Mouse (Mus musculus): ENCODE results near the gene Cebpb. TPM values are rescaled to one million over a fixed set of nuclear protein-coding genes. Genes with fewer than 3 reads are reported as not detected.
A peak's percentile ranks its signal among the peaks of the same experiment; 100 is the strongest.

Cebpb gene
- polyA plus RNA-seq, 1 experiment, result 386 TPM

GRCm38 (mm10) chr2:167709969-167710368, 21.3 kb downstream of the Cebpb start:
- Histone ChIP-seq H3K36me3 (ENCODE audit: control insufficient read depth, insufficient read depth, low read length) (no peaks in the 10 kb centered on the region), H3K4me1 (ENCODE audit: control insufficient read depth, insufficient read depth, insufficient read length, low read length) (peaks cover 2% of the 10 kb centered on the region; the same call in 1 of the 2 replicates), H3K27me3 (ENCODE audit: control insufficient read depth, insufficient read depth, low read length) (no peaks in the 10 kb centered on the region), H3K4me3 (ENCODE audit: low read depth, low read length) (no peak overlapping the region), H3K27ac (ENCODE audit: insufficient read depth, low read depth, low read length) (no peak overlapping the region)
- WGBS, result 49% methylated on average over 6 of the region's 6 CpGs
- no peak for TF ChIP-seq CTCF (IDR thresholded peaks at IDR 0.05; ENCODE audit: extremely low read depth, insufficient read length, insufficient replicate concordance, low read depth, low read length)
- no peak for TF ChIP-seq POLR2A (IDR thresholded peaks at IDR 0.05; ENCODE audit: low read depth, low read length)

GRCm38 (mm10) chr2:167710574-167710973, 21.9 kb downstream of the Cebpb start:
- WGBS, result 44% methylated on average over 6 of the region's 6 CpGs
- Histone ChIP-seq H3K4me3 (ENCODE audit: low read depth, low read length) (no peak overlapping the region), H3K36me3 (ENCODE audit: control insufficient read depth, insufficient read depth, low read length) (no peaks in the 10 kb centered on the region), H3K27ac (ENCODE audit: insufficient read depth, low read depth, low read length) (no peak overlapping the region), H3K27me3 (ENCODE audit: control insufficient read depth, insufficient read depth, low read length) (no peaks in the 10 kb centered on the region), H3K4me1 (ENCODE audit: control insufficient read depth, insufficient read depth, insufficient read length, low read length) (peaks cover 2% of the 10 kb centered on the region; the same call in 1 of the 2 replicates)
- TF ChIP-seq POLR2A (IDR thresholded peaks at IDR 0.05; ENCODE audit: low read depth, low read length) (no peak), CTCF (IDR thresholded peaks at IDR 0.05; ENCODE audit: extremely low read depth, insufficient read length, insufficient replicate concordance, low read depth, low read length) (no peak)

- Histone ChIP-seq H3K36me3 (ENCODE audit: control insufficient read depth, insufficient read depth, low read length) (no peaks in the 10 kb centered on the region), H3K27ac (ENCODE audit: insufficient read depth, low read depth, low read length) (no peak overlapping the region; the same call in 1 of the 2 replicates), H3K4me3 (ENCODE audit: low read depth, low read length) (no peak overlapping the region), H3K27me3 (ENCODE audit: control insufficient read depth, insufficient read depth, low read length) (no peaks in the 10 kb centered on the region), H3K4me1 (ENCODE audit: control insufficient read depth, insufficient read depth, insufficient read length, low read length) (peaks cover 2% of the 10 kb centered on the region; the same call in 1 of the 2 replicates)
- TF ChIP-seq POLR2A (IDR thresholded peaks at IDR 0.05; ENCODE audit: low read depth, low read length) (no peak), CTCF (IDR thresholded peaks at IDR 0.05; ENCODE audit: extremely low read depth, insufficient read length, insufficient replicate concordance, low read depth, low read length) (peak; percentile 67; the same call in 1 of the 2 replicates)
- WGBS, result 60% methylated on average over 23 of the region's 23 CpGs
Observed at GRCm38 (mm10) chr2:167712872-167713821, 24.4 kb downstream of the Cebpb start.

- no peak overlapping the region for H3K4me3 ChIP-seq (ENCODE audit: low read depth, low read length)
- H3K27ac ChIP-seq (ENCODE audit: insufficient read depth, low read depth, low read length), result no peak overlapping the region
- 78% methylated on average over 6 of the region's 6 CpGs for whole genome bisulfite sequencing
- TF ChIP-seq CTCF (IDR thresholded peaks at IDR 0.05; ENCODE audit: extremely low read depth, insufficient read length, insufficient replicate concordance, low read depth, low read length), result no peak
- no peak for TF ChIP-seq POLR2A (IDR thresholded peaks at IDR 0.05; ENCODE audit: low read depth, low read length)
- H3K4me1 ChIP-seq (ENCODE audit: control insufficient read depth, insufficient read depth, insufficient read length, low read length), result peaks cover 2% of the 10 kb centered on the region; the same call in 1 of the 2 replicates
- H3K27me3 ChIP-seq (ENCODE audit: control insufficient read depth, insufficient read depth, low read length), result no peaks in the 10 kb centered on the region
- no peaks in the 10 kb centered on the region for H3K36me3 ChIP-seq (ENCODE audit: control insufficient read depth, insufficient read depth, low read length)
Observed at GRCm38 (mm10) chr2:167714298-167714697, 25.6 kb downstream of the Cebpb start.

- no peak for TF ChIP-seq POLR2A (IDR thresholded peaks at IDR 0.05; ENCODE audit: low read depth, low read length)
- TF ChIP-seq CTCF (IDR thresholded peaks at IDR 0.05; ENCODE audit: extremely low read depth, insufficient read length, insufficient replicate concordance, low read depth, low read length), result no peak
- peaks cover 2% of the 10 kb centered on the region; the same call in 1 of the 2 replicates for H3K4me1 ChIP-seq (ENCODE audit: control insufficient read depth, insufficient read depth, insufficient read length, low read length)
- H3K27ac ChIP-seq (ENCODE audit: insufficient read depth, low read depth, low read length), result no peak overlapping the region
- H3K27me3 ChIP-seq (ENCODE audit: control insufficient read depth, insufficient read depth, low read length), result no peaks in the 10 kb centered on the region
- H3K36me3 ChIP-seq (ENCODE audit: control insufficient read depth, insufficient read depth, low read length), result no peaks in the 10 kb centered on the region
- WGBS, result 79% methylated on average over 6 of the region's 6 CpGs
- no peak overlapping the region for H3K4me3 ChIP-seq (ENCODE audit: low read depth, low read length)
Observed at GRCm38 (mm10) chr2:167715008-167715407, 26.3 kb downstream of the Cebpb start.

GRCm38 (mm10) chr2:167717208-167717607, 28.5 kb downstream of the Cebpb start:
- Histone ChIP-seq H3K4me1 (ENCODE audit: control insufficient read depth, insufficient read depth, insufficient read length, low read length) (peaks cover 10% of the 10 kb centered on the region), H3K4me3 (ENCODE audit: low read depth, low read length) (no peak overlapping the region), H3K36me3 (ENCODE audit: control insufficient read depth, insufficient read depth, low read length) (no peaks in the 10 kb centered on the region), H3K27me3 (ENCODE audit: control insufficient read depth, insufficient read depth, low read length) (no peaks in the 10 kb centered on the region), H3K27ac (ENCODE audit: insufficient read depth, low read depth, low read length) (no peak overlapping the region)
- TF ChIP-seq POLR2A (IDR thresholded peaks at IDR 0.05; ENCODE audit: low read depth, low read length) (no peak), CTCF (IDR thresholded peaks at IDR 0.05; ENCODE audit: extremely low read depth, insufficient read length, insufficient replicate concordance, low read depth, low read length) (no peak)
- 76% methylated on average over 1 of the region's 1 CpGs for WGBS

- Histone ChIP-seq H3K36me3 (ENCODE audit: control insufficient read depth, insufficient read depth, low read length) (no peaks in the 10 kb centered on the region), H3K27me3 (ENCODE audit: control insufficient read depth, insufficient read depth, low read length) (no peaks in the 10 kb centered on the region), H3K27ac (ENCODE audit: insufficient read depth, low read depth, low read length) (no peak overlapping the region), H3K4me3 (ENCODE audit: low read depth, low read length) (no peak overlapping the region), H3K4me1 (ENCODE audit: control insufficient read depth, insufficient read depth, insufficient read length, low read length) (peaks cover 12% of the 10 kb centered on the region)
- WGBS, result 91% methylated on average over 4 of the region's 4 CpGs
- TF ChIP-seq CTCF (IDR thresholded peaks at IDR 0.05; ENCODE audit: extremely low read depth, insufficient read length, insufficient replicate concordance, low read depth, low read length), result no peak
- no peak for TF ChIP-seq POLR2A (IDR thresholded peaks at IDR 0.05; ENCODE audit: low read depth, low read length)
Observed at GRCm38 (mm10) chr2:167719520-167719919, 30.8 kb downstream of the Cebpb start.

Measured in small intestine, adult 2 months (tissue).